Mouse (Mus musculus) MN1 (cell line): ENCODE data around the gene Wdr20rt.
"Not testable (repeated sequence)": the region's sequence is repeated elsewhere in the genome, so short reads cannot be mapped to it uniquely, and the experiment has no call there.

Experiments
- DNase-seq: peaks from one replicate; pipeline ENCODE4 v3.0.0-alpha.2; 2016; ENCODE audit warnings: low spot score

Wdr20rt gene

GRCm38 (mm10) chr12:65225467-65225945, at the start of gene Wdr20rt:
Gene Wdr20rt (plus strand): TSS chr12:65225517.
- DNase-seq: no peak

GRCm38 (mm10) chr12:65187365-65187764, 38.0 kb upstream of the Wdr20rt start:
- DNase-seq: no peak

- no peak for DNase-seq
Measured at GRCm38 (mm10) chr12:65189213-65189612, 36.1 kb upstream of the Wdr20rt start.

- no peak for DNase-seq
Measured at GRCm38 (mm10) chr12:65194003-65194530, 31.2 kb upstream of the Wdr20rt start.

GRCm38 (mm10) chr12:65201812-65202211, 23.5 kb upstream of the Wdr20rt start:
- no peak for DNase-seq

- DNase-seq: no peak
Measured at GRCm38 (mm10) chr12:65206431-65206830, 18.9 kb upstream of the Wdr20rt start.

GRCm38 (mm10) chr12:65216404-65216840, 8.9 kb upstream of the Wdr20rt start:
- DNase-seq: no peak

- DNase-seq: no peak
Measured at GRCm38 (mm10) chr12:65228628-65229027, 3.3 kb downstream of the Wdr20rt start.

- DNase-seq: no peak
Measured at GRCm38 (mm10) chr12:65229041-65229440, 3.7 kb downstream of the Wdr20rt start.

- DNase-seq: not testable (repeated sequence)
Measured at GRCm38 (mm10) chr12:65232801-65233200, 7.5 kb downstream of the Wdr20rt start.

GRCm38 (mm10) chr12:65250116-65250738, 24.9 kb downstream of the Wdr20rt start:
- no peak for DNase-seq

- DNase-seq: no peak
Measured at GRCm38 (mm10) chr12:65256887-65257286, 31.6 kb downstream of the Wdr20rt start.

- DNase-seq: no peak
Measured at GRCm38 (mm10) chr12:65258212-65259138, 33.2 kb downstream of the Wdr20rt start.

- DNase-seq: no peak
Measured at GRCm38 (mm10) chr12:65259139-65260111, 34.1 kb downstream of the Wdr20rt start.

GRCm38 (mm10) chr12:65268311-65268984, 43.1 kb downstream of the Wdr20rt start:
- DNase-seq: no peak

GRCm38 (mm10) chr12:65269406-65269805, 44.1 kb downstream of the Wdr20rt start:
- DNase-seq: no peak

- no peak for DNase-seq
Measured at GRCm38 (mm10) chr12:65273807-65274206, 48.5 kb downstream of the Wdr20rt start.
